Mouse (Mus musculus) right cerebral cortex, postnatal 25 days (tissue): ENCODE measurements around the gene Gramd1b.

Experiments
- DNase-seq: peaks from one replicate; pipeline ENCODE4 v3.0.0; 2022

Gramd1b gene

DNA sequence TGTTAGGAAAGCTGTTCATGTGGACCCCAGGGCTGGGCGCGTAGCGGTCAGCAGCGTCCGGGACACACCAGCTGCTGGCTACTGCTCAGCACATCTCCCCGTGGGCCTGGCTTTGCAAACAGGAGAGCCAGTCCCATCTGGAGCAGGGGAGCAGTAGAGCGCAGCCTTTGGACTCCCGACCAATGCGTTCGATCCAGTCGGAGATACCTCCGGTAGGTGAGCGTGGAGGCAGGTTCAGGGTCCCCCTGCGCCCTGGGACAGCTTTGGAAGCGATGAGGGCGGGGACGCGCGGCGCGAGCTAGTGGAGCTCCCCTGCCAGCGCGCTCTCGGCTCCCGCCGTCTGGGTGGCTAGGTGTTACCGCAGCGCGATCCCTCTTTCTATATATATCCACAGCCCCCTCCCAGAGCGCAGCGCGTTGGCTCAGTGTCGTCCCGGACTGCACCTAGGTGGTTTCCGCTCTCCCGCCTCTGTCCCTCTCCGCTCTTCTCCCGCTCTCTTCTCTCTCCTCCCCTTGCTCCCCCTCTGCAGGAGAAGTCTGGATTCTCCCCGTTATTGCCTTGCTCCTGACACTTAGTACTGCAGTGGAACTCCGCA lies at the start of gene Gramd1b:
Gene Gramd1b (minus strand): TSS at position 357 of the 595 bp plus-strand sequence.
- DNase-seq: peak; percentile 52

DNA sequence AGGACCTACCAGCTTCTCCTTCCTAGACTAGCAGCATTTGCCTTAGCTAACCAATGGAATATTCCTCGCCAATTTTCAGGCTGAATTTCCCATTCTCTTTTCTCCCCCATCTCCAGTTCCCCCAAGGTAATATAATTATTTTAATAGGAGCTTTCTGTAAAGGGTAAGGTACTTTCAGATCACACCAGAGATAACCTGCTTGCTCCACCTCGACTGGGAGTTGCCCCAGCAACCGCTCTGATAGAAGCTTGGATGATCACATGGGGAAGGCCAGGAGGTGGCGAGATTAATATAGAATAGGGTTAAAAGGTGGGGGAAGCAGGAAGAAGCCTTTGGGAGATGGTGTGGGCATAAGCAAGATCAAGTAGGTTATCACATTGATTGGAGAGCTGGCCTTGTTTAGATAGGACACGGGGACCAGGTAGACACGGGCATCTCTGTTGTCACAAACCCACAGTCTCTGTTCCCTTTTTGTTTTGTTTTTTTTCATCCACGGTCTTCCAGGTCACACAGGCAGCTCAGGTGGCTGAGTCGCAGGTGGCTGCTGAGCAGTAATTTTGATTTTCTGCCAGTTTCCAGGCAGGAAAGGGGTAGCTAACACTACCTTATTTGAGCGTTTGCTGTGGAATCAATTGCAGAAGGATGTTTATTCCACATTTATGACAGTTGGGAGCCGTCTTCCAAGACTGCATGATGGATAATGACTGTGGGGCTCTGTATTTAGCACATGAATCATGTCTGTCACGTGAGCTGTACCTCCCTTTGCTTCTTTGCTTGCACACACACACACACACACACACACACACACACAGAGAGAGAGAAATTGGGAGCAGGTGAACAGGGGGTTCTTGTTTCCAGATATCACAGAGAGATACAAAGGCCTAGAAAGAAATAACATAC lies 47.8 kb upstream of the Gramd1b start:
- no peak for DNase-seq

DNA sequence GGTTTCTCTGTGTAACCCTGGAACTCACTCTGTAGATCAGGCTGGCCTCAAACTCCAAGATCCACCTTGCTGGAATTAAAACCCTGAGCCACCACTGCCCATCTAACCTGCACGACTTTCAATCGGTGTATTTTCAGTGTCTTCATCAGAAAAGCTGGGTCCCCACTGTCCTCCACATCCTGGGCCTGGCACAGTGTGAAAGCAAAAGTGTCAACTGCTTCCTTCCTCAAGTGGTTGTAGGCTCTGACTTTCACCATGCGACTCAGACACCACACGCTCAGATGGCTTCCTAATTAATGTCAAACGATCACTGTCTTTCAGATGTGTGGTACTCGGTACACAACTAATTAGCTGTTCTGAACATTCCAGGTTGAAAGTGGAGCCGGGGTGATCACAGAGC lies 45.9 kb upstream of the Gramd1b start:
- DNase-seq: no peak

DNA sequence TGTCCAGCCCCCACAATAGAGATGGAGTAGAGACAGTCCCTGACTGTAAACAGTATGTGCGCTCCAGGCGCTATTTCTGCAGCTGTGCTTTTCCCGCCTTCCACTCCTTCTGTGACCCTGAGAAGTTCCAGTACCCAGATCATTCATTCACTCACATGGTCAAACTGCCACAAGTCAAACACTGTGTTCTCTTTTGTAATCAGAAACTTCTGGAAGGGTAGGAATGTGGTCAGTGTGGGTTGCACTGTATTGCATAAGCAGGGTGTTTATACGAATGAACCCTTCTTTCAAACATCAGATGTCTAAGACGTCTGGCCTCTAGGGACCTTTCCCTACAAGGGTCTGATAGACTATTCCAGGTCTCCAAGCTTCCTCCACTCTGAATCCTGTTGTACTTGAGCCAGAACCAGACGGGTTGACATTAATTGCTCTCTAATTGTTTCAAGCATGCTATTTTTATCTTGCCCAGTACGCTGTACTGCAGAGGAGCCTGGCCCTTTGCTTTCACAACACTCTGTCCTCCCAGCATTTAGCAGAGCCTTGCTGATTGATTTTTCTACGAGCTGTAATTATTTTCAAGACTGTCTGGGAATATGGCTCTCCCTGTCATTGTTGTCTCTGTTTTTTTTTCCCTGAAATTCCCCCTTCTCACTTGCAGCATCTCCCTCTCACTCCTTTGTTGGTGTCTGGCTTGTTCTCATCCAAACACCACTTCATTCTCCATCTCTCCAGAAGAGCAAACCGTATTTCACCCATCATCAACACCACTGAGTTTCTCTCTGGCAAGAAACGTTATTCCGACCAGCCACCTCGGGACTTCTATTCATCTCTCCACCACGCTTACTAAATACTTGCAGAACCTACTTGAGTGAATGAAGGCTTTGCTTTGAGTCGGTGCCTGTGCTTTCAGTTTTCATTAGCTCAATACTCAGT lies 44.1 kb upstream of the Gramd1b start:
- DNase-seq: no peak

DNA sequence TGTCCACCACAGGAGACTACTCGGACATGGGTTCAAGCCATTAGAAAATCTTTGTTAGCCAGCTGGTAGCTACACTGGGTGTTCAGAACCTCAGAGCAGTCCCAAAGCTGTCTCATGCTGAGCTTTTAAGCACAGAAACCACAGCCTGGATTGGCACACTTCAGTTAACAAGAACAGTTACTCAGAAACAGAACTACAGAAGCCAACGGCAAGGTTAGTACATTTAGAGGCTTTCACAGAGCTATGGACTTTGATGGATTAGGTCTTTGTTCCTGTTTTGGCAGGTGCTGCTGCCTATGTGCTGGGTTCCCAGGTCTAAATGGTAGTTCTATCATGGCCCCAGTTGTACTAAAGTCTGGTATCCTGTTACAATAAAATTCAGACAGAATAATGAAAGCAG lies 40.1 kb upstream of the Gramd1b start:
- no peak for DNase-seq

DNA sequence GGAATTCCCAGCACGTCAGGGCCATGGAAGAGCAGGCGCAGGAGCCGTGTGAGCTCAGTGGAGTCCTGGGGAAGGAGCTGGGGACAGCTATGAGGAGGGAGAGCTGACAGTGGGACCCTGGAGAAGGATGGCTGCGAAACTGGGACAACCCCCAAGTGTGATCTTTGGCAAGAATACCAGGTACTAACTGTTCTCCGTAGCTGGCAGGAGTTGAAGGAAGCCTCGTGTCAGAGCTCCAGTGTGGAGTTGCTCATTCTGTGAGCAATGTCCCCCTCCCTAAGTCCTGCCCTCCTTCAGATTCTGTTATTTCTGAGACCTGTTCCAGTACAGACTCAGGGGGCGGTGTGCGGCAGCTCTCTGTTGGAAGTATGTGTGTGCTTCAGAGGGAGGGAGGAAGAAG lies 36.9 kb upstream of the Gramd1b start:
- DNase-seq: peak; percentile 46

DNA sequence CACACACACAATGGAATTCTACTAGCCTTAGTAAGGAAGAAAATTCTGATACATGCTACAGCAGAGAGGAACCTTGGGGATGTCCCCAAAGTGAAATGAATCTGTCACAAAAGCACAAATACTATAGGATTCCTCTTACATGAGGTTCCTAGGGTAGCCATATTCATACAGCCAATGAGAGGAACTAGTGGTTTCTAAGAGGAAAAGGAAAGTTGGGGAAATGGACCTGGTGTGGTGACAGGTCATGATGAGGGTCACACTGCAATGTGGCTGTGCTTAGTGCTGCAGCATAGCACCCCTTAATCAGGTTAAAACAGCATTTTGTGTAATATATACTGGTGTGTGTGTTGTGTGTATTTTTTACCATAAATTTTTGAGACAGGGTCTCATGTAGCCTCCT lies 32.6 kb upstream of the Gramd1b start:
- DNase-seq: no peak

DNA sequence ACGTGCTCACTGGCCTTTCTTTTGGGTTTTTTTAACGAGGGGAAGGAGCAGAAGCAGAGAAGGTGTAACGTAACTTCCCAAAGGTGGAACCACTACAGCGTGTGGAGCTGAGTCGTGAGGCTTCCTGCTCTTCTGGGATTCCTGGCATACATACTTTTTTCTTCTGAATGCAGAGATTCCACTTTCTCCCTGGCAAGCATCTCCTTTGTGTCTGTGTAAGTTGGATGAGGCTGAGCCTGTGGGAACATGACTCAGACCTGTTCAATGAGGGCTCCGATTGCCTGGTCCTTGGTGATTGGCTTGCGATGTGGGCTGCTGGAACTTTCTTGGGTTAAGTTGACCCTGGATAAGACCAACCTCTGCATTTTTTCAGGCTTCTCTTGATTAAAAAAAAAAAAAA lies 28.5 kb upstream of the Gramd1b start:
- DNase-seq: no peak

DNA sequence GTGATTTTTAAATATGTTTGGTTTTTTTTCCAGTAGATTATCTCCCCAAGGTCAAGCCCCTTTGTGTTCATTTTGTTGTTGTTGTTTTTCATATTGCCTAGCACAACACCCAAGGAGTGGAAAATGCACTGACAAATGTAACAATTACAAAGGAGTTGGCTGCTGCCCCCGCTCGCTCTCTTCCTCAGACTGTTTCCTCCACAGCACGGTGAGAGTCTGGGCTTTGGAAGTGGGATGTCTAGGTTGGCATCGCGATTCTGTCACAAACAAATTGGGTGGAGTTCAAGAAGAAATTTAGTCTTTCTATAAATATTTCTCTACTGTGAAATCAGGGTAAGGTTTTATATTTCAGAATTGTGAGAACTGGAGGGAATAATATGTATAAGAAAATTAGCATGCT lies 26.6 kb upstream of the Gramd1b start:
- peak; percentile 42 for DNase-seq

DNA sequence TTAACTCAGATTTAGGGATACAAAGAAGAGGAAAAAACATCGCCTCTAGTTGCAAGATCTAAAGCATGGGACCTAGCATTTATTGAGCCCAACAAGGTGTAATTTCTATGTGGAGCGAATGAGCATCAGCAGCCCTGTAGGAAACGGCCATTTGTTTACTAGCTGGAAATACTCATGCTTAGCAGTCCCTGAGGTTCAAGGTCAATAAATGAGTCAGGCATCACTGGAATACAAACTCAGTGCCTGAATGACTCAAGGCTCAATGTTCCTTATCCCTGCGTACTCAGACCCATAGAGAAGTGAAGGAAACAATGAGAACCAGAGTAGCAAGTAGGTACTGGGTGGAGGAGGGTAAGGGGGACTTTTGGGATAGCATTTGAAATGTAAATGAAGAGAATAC lies 25.2 kb upstream of the Gramd1b start:
- DNase-seq: no peak

DNA sequence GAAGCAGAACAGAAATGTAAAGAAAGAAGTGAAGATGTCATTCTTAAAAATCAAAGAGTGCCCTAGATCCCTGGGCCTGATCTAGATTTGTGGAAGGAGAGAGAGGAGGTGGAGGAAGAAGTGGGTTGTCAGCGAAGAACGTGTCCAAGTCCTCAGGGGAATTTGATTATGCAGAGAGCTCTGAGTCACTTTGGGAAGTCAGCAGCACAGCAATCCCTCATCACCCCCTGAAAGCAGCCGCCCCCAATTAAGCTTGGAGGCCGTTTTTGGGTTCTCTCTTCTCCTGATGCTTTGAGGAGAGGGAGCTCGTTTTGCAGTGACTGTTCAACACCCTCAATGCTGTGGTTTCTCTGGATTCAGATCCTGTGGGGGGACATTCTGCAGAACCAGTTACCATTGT lies 24.1 kb upstream of the Gramd1b start:
- peak; percentile 36 for DNase-seq

DNA sequence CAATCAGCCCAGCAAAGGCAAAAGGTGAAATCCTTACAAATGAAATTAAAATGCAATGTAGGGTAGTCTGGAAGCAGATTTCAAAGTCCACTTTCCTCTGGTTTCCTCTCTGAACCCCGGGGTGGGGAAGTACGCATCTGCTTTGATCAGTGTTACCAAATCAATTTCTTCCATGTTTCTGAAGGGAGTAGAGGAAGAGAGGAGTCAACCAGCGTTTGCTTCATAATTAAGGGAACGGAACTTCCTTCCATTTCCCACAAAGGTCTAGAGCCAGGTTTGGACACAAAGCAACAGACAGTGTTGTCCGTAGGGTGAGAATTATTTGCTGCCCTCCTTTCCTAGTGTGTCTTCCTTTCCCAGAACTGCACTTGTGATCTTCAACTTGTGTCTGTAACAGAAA lies 16.7 kb upstream of the Gramd1b start:
- no peak for DNase-seq

DNA sequence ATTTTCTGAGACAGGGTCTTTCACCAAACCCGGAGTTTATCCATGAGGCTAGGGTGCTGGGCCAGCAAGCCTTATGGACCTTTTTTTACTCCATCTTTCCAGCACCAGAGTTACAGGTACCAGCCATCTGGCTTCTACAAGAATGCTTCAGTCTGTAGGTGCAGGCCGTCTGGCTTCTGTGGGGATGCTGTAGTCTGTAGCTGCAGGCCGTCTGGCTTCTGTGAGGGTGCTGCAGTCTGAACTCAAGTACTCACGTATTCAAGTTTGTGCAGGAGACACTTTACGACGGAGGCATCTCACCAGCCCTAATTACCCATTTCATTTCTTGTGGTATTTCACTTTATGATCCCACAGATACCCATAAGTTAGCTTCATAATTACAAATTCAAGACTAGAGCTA lies 14.0 kb upstream of the Gramd1b start:
- DNase-seq: no peak

DNA sequence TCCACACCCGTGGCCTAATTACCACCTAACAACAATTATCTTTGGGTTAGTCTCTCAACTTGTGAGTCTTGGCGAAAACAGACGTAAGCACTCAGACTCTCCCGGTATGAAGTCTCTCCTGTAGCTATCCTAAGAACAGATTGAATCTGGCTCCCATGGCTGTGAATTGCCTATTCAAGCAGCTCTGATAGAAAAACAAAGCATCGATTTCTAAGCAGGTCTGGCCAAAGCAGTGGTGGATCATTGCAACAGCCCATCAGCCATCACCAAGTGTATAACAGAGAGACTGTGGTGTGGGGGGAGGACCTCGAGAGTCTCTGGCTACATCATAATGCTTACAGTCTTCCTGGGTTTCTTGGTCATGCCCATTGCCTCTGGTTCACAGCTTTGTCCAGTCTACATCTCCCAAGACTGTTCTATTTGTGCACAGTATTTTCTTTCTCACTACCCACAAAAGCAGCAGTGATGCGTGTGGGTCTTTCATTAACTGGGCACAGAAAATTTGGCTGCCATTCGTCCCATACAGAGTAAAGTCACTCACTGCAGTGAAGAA lies 8.5 kb upstream of the Gramd1b start:
- DNase-seq: no peak

DNA sequence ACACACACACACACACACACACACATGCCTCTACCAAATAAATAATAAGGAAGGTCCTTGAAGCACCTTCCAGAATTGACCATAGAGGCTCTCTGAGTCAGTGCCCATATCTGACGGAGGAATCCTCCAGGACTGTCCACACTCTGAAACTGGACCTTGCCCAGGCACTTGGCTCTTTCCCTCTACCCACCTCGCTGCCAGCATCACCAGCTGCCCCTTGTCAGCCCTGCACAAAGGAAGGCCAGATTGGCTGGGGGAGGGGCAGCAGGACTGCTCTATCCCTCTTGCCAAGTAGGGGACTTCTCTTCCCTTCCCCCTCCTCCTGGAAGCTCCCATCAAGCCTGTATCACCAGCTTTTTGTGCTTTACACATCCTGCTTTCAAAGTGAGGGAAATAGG lies 6.5 kb upstream of the Gramd1b start:
- DNase-seq: no peak

DNA sequence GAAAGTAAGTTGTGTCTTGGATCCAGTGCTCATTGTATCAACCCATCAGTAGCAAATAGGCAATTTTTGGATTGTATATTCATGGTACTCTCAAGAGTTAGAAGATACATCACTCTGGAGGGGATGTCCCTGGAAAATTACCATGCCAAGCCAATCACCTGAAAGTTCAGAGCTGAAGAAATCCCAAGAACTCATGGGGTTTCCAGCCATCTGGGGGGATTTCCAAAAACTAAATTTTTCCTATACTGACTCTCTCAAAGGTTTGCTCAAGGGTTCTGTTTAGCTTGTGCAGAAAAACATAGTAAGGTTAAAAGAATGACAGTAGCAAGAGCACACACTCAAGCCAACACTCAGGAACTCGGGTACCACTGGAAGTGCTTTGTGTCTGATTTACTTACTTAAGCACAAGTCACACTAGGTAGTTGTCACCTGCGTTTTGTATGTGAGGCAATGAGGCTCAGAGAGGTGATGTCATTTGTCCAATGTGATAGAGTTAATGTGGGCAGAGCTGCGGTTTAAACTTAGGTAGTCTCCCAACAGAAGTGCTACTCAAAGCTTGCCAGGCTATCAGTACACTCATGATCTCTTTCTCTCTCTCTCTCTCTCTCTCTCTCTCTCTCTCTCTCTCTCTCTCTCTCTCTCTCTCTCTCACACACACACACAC lies 6.0 kb upstream of the Gramd1b start:
- no peak for DNase-seq

DNA sequence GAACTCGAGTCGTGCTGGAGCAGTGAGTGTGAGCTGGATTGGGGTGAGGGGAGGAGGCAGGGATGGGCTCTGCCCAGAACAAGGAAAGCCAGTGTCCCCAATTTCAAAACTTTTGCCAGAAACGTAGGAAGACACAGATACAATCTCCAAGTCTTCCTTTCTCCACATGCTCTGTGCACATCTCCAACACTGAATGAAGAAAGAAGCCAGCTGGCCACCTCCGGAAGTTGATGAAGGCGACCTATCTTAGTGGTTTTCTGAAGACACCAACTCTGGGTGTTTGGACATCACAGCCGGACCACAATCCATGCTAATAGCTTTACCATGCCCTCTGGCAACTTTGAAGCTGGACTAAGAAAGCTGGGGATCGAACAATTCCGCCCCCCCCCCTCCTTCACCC lies 647 bp downstream of the Gramd1b start:
- peak; percentile 27 for DNase-seq

DNA sequence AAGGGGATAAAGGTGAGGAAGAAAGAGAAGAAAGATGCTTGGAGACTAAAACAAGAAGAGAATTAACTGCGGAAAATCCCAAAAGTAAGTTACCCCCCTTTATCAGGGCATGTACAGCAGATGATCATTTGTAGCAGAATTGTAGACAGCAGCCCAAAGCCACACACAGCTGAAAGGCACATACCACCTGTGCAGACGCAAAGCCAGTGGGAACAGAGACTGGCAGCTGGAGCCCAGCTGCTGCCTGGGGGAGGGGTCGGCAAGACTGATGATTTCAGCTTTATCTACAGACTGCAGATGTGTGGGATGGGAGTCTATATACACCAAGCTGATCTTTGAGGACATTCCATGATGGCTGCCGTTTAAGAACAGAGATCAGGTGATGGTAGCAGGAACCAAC lies 2.5 kb downstream of the Gramd1b start:
- no peak for DNase-seq

DNA sequence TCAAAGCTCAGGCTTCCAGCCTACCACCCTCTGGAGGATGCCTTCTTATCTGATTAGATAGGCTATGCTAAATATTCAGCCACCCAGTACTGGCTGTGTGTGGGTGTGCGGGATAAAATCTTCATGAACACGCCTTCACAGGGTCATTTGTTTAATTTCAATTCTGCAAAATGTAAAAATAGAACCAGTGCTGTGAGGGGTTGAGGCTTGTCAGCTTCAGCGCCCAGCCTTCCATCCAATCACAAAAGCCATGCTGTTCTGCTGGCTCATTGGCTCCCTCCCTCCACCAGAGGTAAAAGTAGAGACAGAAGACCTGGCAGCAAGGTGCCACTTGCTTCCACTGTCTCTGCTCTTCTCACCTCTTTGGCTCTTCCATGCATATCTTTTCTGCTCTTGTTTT lies 4.3 kb downstream of the Gramd1b start:
- DNase-seq: no peak

DNA sequence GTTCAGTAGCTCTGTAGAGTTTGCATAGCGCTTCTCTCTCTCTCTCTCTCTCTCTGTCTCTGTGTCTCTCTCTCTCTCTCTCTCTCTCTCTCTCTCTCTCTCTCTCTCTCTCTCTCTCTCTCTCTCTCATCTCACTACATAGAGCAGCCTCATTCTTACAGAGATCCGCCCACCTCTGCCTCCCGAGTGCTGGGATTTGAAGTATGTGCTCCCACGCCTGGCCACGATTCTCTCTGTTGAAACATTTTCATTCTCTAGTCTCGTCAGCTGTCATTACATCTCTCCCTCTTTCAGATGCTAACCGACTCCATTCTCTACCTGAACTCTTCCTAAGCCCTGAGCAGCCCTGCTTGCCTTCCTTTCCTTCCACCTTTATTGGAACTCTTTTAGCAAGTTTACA lies 9.0 kb downstream of the Gramd1b start:
- DNase-seq: no peak

DNA sequence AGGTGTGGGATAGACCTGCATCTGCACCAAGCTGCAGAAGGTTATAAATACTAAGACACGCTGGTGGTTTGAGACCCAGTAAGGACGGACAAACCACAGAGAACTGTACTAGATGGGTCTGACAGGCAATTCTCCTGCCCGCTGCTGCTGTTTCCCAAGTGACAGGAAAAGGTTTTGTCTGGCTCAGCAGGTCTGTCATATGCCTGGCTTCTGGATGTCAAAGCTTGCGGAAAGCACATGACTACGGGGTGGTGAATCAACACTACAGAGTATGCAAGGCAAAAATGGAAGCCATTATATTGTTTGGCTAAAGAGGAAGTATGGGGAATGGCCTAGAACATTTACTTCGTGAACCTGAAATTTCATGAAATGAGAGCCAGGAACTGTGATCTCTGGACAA lies 10.1 kb downstream of the Gramd1b start:
- no peak for DNase-seq

DNA sequence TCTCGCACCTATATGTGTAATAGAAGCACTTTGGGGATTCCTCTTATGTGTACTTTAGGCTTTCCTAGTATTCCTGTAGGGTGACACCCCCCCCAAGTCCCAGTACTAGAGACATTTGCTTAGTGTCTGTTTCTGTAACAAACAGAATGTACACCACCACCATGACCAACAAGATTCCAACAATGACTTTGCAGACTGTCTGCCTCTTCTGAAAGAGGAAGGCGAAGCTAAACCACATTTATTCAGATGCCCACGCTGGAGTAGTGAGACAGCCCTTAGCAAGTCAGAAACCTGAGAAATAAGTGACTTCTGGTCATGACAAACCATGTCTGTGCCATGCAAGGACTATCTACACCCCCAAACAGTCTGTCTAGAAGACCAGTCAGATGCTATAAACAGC lies 11.9 kb downstream of the Gramd1b start:
- DNase-seq: no peak

DNA sequence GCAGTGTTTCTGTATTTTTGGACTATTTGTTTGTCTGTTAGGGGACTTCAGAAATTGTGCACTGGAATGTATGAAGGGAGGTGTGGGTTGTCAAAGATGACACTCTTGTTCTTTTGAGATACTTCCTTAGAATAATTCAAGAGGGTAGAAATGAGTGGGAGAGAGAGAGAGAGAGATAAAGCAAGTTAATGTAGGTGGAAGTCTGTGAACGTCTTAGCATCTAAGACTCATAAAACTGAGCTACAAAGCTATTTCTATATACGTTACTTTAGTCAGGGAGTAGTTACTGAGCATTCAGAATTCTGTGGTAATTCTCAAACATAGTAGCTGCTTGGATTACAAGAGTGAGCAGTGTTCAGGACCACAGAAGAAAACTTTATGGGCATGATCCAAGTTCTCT lies 19.2 kb downstream of the Gramd1b start:
- no peak for DNase-seq
